Mouse (Mus musculus): Measurements from ENCODE around the gene Kcnip2. TPM values are rescaled to one million over a fixed set of nuclear protein-coding genes. Genes with fewer than 3 reads are reported as not detected.

The Kcnip2 gene
- polyA plus RNA-seq, 1 experiment: not detected

DNA sequence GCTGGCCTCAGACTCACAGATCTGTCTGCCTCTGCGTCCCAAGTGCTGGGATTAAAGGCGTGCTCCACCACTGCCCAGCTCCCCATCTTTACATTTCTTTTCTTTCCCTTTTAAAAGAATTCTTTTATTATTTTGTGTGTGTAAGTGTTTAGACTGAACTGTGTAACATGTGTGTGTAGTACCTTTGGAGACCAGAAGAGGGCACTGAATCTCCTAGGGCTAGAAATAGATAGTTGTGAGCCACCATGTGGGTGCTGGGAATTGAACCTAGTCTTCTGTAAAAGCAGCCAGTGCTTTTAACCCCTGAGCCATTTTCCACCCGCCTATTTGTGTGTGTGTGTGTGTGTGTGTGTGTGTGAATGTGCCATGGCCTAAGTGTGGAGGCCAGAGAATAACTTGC lies 11.9 kb upstream of the Kcnip2 start:
- no peaks in the 10 kb centered on the region for H3K27me3 ChIP-seq (ENCODE audit: control insufficient read depth, insufficient read depth, insufficient read length)
- no peaks in the 10 kb centered on the region for H3K79me2 ChIP-seq (ENCODE audit: control insufficient read depth, insufficient read depth)
- TF ChIP-seq CEBPB (IDR thresholded peaks at IDR 0.05; ENCODE audit: low read depth) (no peak), MYOD1 (IDR thresholded peaks at IDR 0.05; ENCODE audit: control insufficient read depth, insufficient read length, low read depth) (no peak), MAX (IDR thresholded peaks at IDR 0.05) (no peak), USF1 (IDR thresholded peaks at IDR 0.05; ENCODE audit: low read depth) (no peak), FOSL1 (IDR thresholded peaks at IDR 0.05; ENCODE audit: insufficient read depth, low read length, poor library complexity, severe bottlenecking) (no peak), MYOG (IDR thresholded peaks at IDR 0.05; ENCODE audit: control insufficient read depth, extremely low read depth, insufficient read length) (no peak), CTCF (IDR thresholded peaks at IDR 0.05; ENCODE audit: control insufficient read depth, insufficient read depth, insufficient read length) (no peak)
- no peak overlapping the region for H3ac ChIP-seq (ENCODE audit: control insufficient read depth, insufficient read length, low read depth)
- H3K79me3 ChIP-seq (ENCODE audit: low read depth): no peaks in the 10 kb centered on the region
- no peaks in the 10 kb centered on the region for H3K36me3 ChIP-seq (ENCODE audit: control insufficient read depth, insufficient read depth)
- no peak overlapping the region for H3K4me3 ChIP-seq (ENCODE audit: insufficient read depth, poor library complexity, severe bottlenecking)

DNA sequence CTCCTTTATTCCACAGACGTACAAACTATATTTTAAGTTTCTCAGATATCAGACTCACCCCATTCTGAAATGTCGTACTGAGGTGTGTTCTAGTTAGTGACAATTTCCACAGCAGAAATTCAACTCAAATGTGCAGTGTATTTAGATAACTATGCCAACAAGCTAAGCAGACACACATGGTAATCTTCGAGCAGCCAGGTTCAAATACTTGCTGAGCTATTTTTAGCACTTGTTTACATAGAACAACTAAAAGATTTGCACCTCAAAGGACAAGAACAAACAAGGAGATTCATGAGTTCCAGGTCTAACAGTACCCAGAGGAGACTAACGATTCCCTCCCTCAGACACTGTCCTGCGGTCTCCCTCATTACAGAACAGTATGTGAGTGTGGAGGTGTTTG lies 11.3 kb upstream of the Kcnip2 start:
- H3K4me3 ChIP-seq (ENCODE audit: insufficient read depth, poor library complexity, severe bottlenecking): no peak overlapping the region
- no peaks in the 10 kb centered on the region for H3K79me3 ChIP-seq (ENCODE audit: low read depth)

DNA sequence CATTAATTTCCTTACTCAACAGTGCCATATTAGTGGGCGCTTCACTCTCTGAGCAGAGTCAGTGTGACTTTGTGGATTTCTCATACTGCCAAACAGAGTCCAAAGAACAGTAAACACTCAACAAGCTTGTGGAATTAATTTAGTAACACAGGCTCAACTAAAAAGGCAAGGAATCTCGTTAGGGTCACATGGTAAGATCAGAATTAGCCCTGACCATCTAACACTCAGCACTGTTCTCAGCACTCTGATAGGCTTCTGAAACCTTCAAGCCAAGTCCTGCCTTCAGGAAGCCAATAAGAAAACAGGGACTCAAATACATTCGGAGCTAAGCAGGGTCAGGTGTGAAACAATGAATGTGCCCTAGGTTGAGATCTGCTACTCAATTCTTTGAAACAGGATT lies 10.3 kb upstream of the Kcnip2 start:
- H3K79me2 ChIP-seq (ENCODE audit: control insufficient read depth, insufficient read depth): no peaks in the 10 kb centered on the region
- TF ChIP-seq MYOG (IDR thresholded peaks at IDR 0.05; ENCODE audit: control insufficient read depth, extremely low read depth, insufficient read length) (no peak), MAX (IDR thresholded peaks at IDR 0.05) (no peak), USF1 (IDR thresholded peaks at IDR 0.05; ENCODE audit: low read depth) (no peak)
- H3K79me3 ChIP-seq (ENCODE audit: low read depth): no peaks in the 10 kb centered on the region
- H3K27me3 ChIP-seq (ENCODE audit: control insufficient read depth, insufficient read depth, insufficient read length): no peaks in the 10 kb centered on the region
- no peaks in the 10 kb centered on the region for H3K36me3 ChIP-seq (ENCODE audit: control insufficient read depth, insufficient read depth)
- H3K4me3 ChIP-seq (ENCODE audit: insufficient read depth, poor library complexity, severe bottlenecking): no peak overlapping the region
- no peak overlapping the region for H3ac ChIP-seq (ENCODE audit: control insufficient read depth, insufficient read length, low read depth)

More for the DNA sequence above, 11.3 kb upstream of the Kcnip2 start:
- TF ChIP-seq CTCF (IDR thresholded peaks at IDR 0.05; ENCODE audit: control insufficient read depth, insufficient read depth, insufficient read length) (no peak), USF1 (IDR thresholded peaks at IDR 0.05; ENCODE audit: low read depth) (no peak), CEBPB (IDR thresholded peaks at IDR 0.05; ENCODE audit: low read depth) (no peak), MYOD1 (IDR thresholded peaks at IDR 0.05; ENCODE audit: control insufficient read depth, insufficient read length, low read depth) (no peak), MAX (IDR thresholded peaks at IDR 0.05) (no peak), MYOG (IDR thresholded peaks at IDR 0.05; ENCODE audit: control insufficient read depth, extremely low read depth, insufficient read length) (no peak), FOSL1 (IDR thresholded peaks at IDR 0.05; ENCODE audit: insufficient read depth, low read length, poor library complexity, severe bottlenecking) (no peak)
- H3K79me2 ChIP-seq (ENCODE audit: control insufficient read depth, insufficient read depth): no peaks in the 10 kb centered on the region
- H3K27me3 ChIP-seq (ENCODE audit: control insufficient read depth, insufficient read depth, insufficient read length): no peaks in the 10 kb centered on the region
- no peaks in the 10 kb centered on the region for H3K36me3 ChIP-seq (ENCODE audit: control insufficient read depth, insufficient read depth)
- no peak overlapping the region for H3ac ChIP-seq (ENCODE audit: control insufficient read depth, insufficient read length, low read depth)

DNA sequence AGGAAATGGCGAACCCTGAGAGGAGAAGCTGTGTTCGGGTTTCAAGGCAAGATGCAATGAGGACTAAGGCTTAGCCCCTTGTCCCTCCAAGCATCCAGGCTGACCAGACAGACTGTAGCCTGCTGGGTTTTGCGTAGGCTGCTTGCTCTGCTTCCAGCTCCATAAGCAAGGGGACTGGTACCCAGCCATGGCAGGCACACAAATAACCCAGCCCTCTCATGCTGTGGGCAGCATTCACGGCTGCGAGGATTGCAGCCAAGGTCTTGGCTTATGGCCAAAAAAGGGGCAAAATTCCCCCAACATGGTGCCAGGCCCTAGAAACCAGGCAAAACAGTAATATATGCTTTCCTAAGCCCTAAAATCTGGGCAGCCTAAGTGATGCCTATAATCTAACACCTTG lies 6.0 kb upstream of the Kcnip2 start:
- Histone ChIP-seq H3K79me3 (ENCODE audit: low read depth) (no peaks in the 10 kb centered on the region), H3ac (ENCODE audit: control insufficient read depth, insufficient read length, low read depth) (no peak overlapping the region), H3K79me2 (ENCODE audit: control insufficient read depth, insufficient read depth) (no peaks in the 10 kb centered on the region), H3K4me3 (ENCODE audit: insufficient read depth, poor library complexity, severe bottlenecking) (no peak overlapping the region), H3K27me3 (ENCODE audit: control insufficient read depth, insufficient read depth, insufficient read length) (no peaks in the 10 kb centered on the region), H3K36me3 (ENCODE audit: control insufficient read depth, insufficient read depth) (no peaks in the 10 kb centered on the region)
- no peak for TF ChIP-seq FOSL1 (IDR thresholded peaks at IDR 0.05; ENCODE audit: insufficient read depth, low read length, poor library complexity, severe bottlenecking)
- TF ChIP-seq MAX (IDR thresholded peaks at IDR 0.05): no peak
- no peak for TF ChIP-seq CTCF (IDR thresholded peaks at IDR 0.05; ENCODE audit: control insufficient read depth, insufficient read depth, insufficient read length)
- TF ChIP-seq USF1 (IDR thresholded peaks at IDR 0.05; ENCODE audit: low read depth): no peak
- TF ChIP-seq MYOD1 (IDR thresholded peaks at IDR 0.05; ENCODE audit: control insufficient read depth, insufficient read length, low read depth): no peak
- no peak for TF ChIP-seq MYOG (IDR thresholded peaks at IDR 0.05; ENCODE audit: control insufficient read depth, extremely low read depth, insufficient read length)
- TF ChIP-seq CEBPB (IDR thresholded peaks at IDR 0.05; ENCODE audit: low read depth): no peak

DNA sequence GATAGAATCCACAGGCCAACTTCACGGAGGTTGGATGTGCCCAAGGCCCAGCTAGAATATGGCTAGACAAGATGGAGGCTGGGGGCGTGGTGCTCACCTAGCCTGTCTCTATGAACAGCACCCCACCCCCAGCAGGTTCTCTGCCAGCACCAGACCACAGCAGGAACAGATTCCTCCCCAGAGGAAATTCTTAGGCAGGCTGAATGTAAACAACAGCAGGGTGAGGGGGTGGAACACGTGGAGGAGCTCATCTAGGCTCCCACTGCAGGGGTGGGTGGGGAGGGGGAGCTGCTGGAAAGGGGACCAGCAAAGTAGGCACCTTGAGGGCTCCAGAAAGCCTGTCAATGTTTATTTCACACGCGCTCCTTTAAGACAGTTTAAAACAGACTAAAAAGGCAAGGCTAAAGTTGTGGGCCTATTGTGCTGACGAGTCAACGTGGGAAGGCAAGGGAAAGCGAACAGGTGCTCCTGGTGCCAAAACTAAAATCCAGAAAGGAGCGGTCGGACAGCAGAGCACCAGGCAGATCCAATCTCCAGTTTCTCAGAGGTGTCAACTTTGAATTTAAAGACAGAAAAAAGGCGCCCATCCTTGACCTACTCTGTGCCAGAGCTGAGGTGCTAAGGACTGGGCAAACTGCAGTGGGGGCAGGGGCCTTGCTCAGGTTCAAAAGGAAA lies 2.1 kb upstream of the Kcnip2 start:
- H3K4me3 ChIP-seq (ENCODE audit: insufficient read depth, poor library complexity, severe bottlenecking): no peak overlapping the region
- no peaks in the 10 kb centered on the region for H3K79me2 ChIP-seq (ENCODE audit: control insufficient read depth, insufficient read depth)
- H3K79me3 ChIP-seq (ENCODE audit: low read depth): no peaks in the 10 kb centered on the region
- no peaks in the 10 kb centered on the region for H3K36me3 ChIP-seq (ENCODE audit: control insufficient read depth, insufficient read depth)
- TF ChIP-seq MYOD1 (IDR thresholded peaks at IDR 0.05; ENCODE audit: control insufficient read depth, insufficient read length, low read depth): no peak
- TF ChIP-seq FOSL1 (IDR thresholded peaks at IDR 0.05; ENCODE audit: insufficient read depth, low read length, poor library complexity, severe bottlenecking): no peak
- no peak for TF ChIP-seq USF1 (IDR thresholded peaks at IDR 0.05; ENCODE audit: low read depth)
- TF ChIP-seq MYOG (IDR thresholded peaks at IDR 0.05; ENCODE audit: control insufficient read depth, extremely low read depth, insufficient read length): no peak
- no peak for TF ChIP-seq CTCF (IDR thresholded peaks at IDR 0.05; ENCODE audit: control insufficient read depth, insufficient read depth, insufficient read length)
- TF ChIP-seq CEBPB (IDR thresholded peaks at IDR 0.05; ENCODE audit: low read depth): no peak
- no peak for TF ChIP-seq MAX (IDR thresholded peaks at IDR 0.05)
- peaks cover 6% of the 10 kb centered on the region for H3K27me3 ChIP-seq (ENCODE audit: control insufficient read depth, insufficient read depth, insufficient read length)
- H3ac ChIP-seq (ENCODE audit: control insufficient read depth, insufficient read length, low read depth): no peak overlapping the region

DNA sequence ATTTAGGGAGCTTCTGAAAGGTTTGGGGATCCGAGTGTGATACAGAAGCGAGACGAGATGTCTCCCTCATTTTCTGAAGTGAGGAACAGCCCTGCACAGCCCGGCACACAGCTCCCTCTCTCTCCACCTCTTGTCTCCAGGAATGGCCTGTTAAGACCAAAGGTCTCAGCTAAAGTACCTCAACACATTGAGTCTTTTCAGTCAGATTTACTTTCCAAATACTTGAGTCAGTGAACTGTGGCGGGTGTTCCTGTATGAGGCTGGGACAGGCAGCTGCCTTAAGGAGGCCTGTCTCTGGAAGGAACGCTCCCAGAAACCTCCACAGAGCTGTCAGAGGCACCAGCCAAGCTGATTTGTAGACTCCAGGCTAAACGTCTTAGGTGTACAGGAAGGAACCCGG lies 866 bp upstream of the Kcnip2 start:
- no peak overlapping the region for H3K4me3 ChIP-seq (ENCODE audit: insufficient read depth, poor library complexity, severe bottlenecking)

More for the DNA sequence above, 866 bp upstream of the Kcnip2 start:
- Histone ChIP-seq H3K27me3 (ENCODE audit: control insufficient read depth, insufficient read depth, insufficient read length) (peaks cover 6% of the 10 kb centered on the region), H3K79me2 (ENCODE audit: control insufficient read depth, insufficient read depth) (no peaks in the 10 kb centered on the region), H3K79me3 (ENCODE audit: low read depth) (no peaks in the 10 kb centered on the region), H3K36me3 (ENCODE audit: control insufficient read depth, insufficient read depth) (no peaks in the 10 kb centered on the region), H3ac (ENCODE audit: control insufficient read depth, insufficient read length, low read depth) (no peak overlapping the region)
- no peak for TF ChIP-seq MAX (IDR thresholded peaks at IDR 0.05)
- no peak for TF ChIP-seq FOSL1 (IDR thresholded peaks at IDR 0.05; ENCODE audit: insufficient read depth, low read length, poor library complexity, severe bottlenecking)
- no peak for TF ChIP-seq CEBPB (IDR thresholded peaks at IDR 0.05; ENCODE audit: low read depth)
- TF ChIP-seq CTCF (IDR thresholded peaks at IDR 0.05; ENCODE audit: control insufficient read depth, insufficient read depth, insufficient read length): no peak

Measured in C2C12 (cell line).